Mouse (Mus musculus) ovary, adult 10 weeks (tissue): ENCODE data around the gene Vip. TPM values are rescaled to one million over a fixed set of nuclear protein-coding genes. Genes with fewer than 3 reads are reported as not detected.

Experiments used
- polyA plus RNA-seq: library from polyadenylated mRNA; stranded (reverse); fragments of 350-450 nt; fragmentation: Illumina TruSeq; extraction: RNeasy Lipid Tissue Mini Kit (QIAGEN cat#74804); gene quantifications from one replicate; pipeline ENCODE4 v1.2.3, GENCODE M21; 2014

The Vip gene
- not detected for polyA plus RNA-seq

GRCm38 (mm10) chr10:5639112-5639511, at the start of gene Vip:
Gene Vip, plus strand, starts transcription at chr10:5639218.

GRCm38 (mm10) chr10:5593464-5593863, 45.6 kb upstream of the Vip start, which contains the start of gene Myct1:
Gene Myct1, plus strand, starts transcription at chr10:5593775.

Other genes starting within 250 kb of the Vip start
- 13.9 TPM for gene Syne1, start 87.7 kb upstream of the Vip start, polyA plus RNA-seq
- gene Myct1, start 45.4 kb upstream of the Vip start, polyA plus RNA-seq: 16.6 TPM
- 49.1 TPM for gene Fbxo5, start 166.4 kb downstream of the Vip start, polyA plus RNA-seq
- 40.4 TPM for gene Mtrf1l, start 184.7 kb downstream of the Vip start, polyA plus RNA-seq